Mouse (Mus musculus) limb, embryonic 13.5 days (tissue): Measurements from ENCODE around the gene Tmco4. TPM values are rescaled to one million over a fixed set of nuclear protein-coding genes. Genes with fewer than 3 reads are reported as not detected.

Source experiments
- ATAC-seq: fragments of 200-750 bp; cut with Nextera tagmentation; 2 replicates; pipeline ENCODE4 v1.8.0; 2017; ENCODE audit warnings: low read depth, moderate number of reproducible peaks, moderate TSS enrichment; ENCODE audit not compliant: low FRiP score
- H3K27ac ChIP-seq: fragments of 300-500 bp; sonication (generic); 2 replicates; pipeline ENCODE4 v1.5.1; 2015; ENCODE audit warnings: inconsistent platforms, mild to moderate bottlenecking, moderate library complexity
- H3K27me3 ChIP-seq: fragments of 300-500 bp; sonication (generic); 2 replicates; pipeline ENCODE4 v1.6.1; 2015; ENCODE audit warnings: mild to moderate bottlenecking, inconsistent platforms
- H3K36me3 ChIP-seq: fragments of 300-500 bp; sonication (generic); 2 replicates; pipeline ENCODE4 v1.6.1; 2015; ENCODE audit warnings: inconsistent platforms, mild to moderate bottlenecking, moderate library complexity
- H3K4me1 ChIP-seq: fragments of 300-500 bp; sonication (generic); 2 replicates; pipeline ENCODE4 v1.6.1; 2015; ENCODE audit warnings: inconsistent platforms
- H3K4me2 ChIP-seq: fragments of 300-500 bp; sonication (generic); replicated peaks from 2 replicates; pipeline ENCODE4 v1.6.1; 2015; ENCODE audit warnings: inconsistent platforms, mild to moderate bottlenecking, moderate library complexity
- H3K4me3 ChIP-seq: fragments of 300-500 bp; sonication (generic); 2 replicates; pipeline ENCODE4 v1.5.1; 2015; ENCODE audit warnings: moderate library complexity, mild to moderate bottlenecking, inconsistent platforms
- H3K9ac ChIP-seq: fragments of 300-500 bp; sonication (generic); 2 replicates; pipeline ENCODE4 v1.6.1; 2015; ENCODE audit warnings: mild to moderate bottlenecking, inconsistent platforms
- H3K9me3 ChIP-seq: fragments of 300-500 bp; sonication (generic); 2 replicates; pipeline ENCODE4 v1.6.1; 2016; ENCODE audit warnings: inconsistent platforms
- WGBS: fragments of 180-500 bp; shearing (Covaris S2); methylation state at CpG from one replicate; pipeline ENCODE4 v1.1.7; 2015; 5-methylcytosine and 5-hydroxymethylcytosine counted together
- polyA plus RNA-seq: library from polyadenylated mRNA; unstranded; fragments of >200 nt; fragmentation: Nextera tagmentation; extraction: Ambion mirVana; gene quantifications from 2 replicates; pipeline ENCODE4 v1.2.1, GENCODE M21; 2015

Tmco4 gene
- 3.4 and 3.7 TPM in 2 replicates for polyA plus RNA-seq

GRCm38 (mm10) chr4:138972827-138973718, at the start of gene Tmco4:
TSS of gene Tmco4 (plus strand) at chr4:138972888.
- H3K9me3 ChIP-seq: no peaks in the 10 kb centered on the region
- H3K9ac ChIP-seq: peak within 1 kb of the TSS; percentile 79
- H3K27ac ChIP-seq: peak within 1 kb of the TSS; percentile 73
- no peaks in the 10 kb centered on the region for H3K27me3 ChIP-seq
- peak within 1 kb of the TSS; percentile 62 for H3K4me3 ChIP-seq
- ATAC-seq: peak; percentile 77
- H3K4me1 ChIP-seq: peaks cover 17% of the 10 kb centered on the region
- H3K36me3 ChIP-seq: no peaks in the 10 kb centered on the region
- WGBS: 1% methylated on average over 48 of the region's 60 CpGs
- H3K4me2 ChIP-seq: peak within 1 kb of the TSS; percentile 94

- no peak for ATAC-seq
- no peaks in the 10 kb centered on the region for H3K9me3 ChIP-seq
- no peaks in the 10 kb centered on the region for H3K36me3 ChIP-seq
- no peak overlapping the region for H3K4me3 ChIP-seq
- peaks cover 13% of the 10 kb centered on the region; the same call in 1 of the 2 replicates for H3K27me3 ChIP-seq
- no peak overlapping the region for H3K9ac ChIP-seq
- no peak overlapping the region for H3K27ac ChIP-seq
- 78% methylated on average over 2 of the region's 2 CpGs for WGBS
- no peaks in the 10 kb centered on the region for H3K4me1 ChIP-seq
- H3K4me2 ChIP-seq: no peak overlapping the region
Measured at GRCm38 (mm10) chr4:138925561-138925960, 47.1 kb upstream of the Tmco4 start.

- Histone ChIP-seq H3K9ac (no peak overlapping the region), H3K36me3 (no peaks in the 10 kb centered on the region), H3K4me3 (no peak overlapping the region), H3K4me2 (no peak overlapping the region), H3K9me3 (no peaks in the 10 kb centered on the region), H3K4me1 (no peaks in the 10 kb centered on the region), H3K27me3 (no peaks in the 10 kb centered on the region), H3K27ac (no peak overlapping the region)
- 76% methylated on average over 3 of the region's 3 CpGs for WGBS
- no peak for ATAC-seq
Measured at GRCm38 (mm10) chr4:138933862-138934261, 38.8 kb upstream of the Tmco4 start.

- no peaks in the 10 kb centered on the region for H3K4me1 ChIP-seq
- H3K4me2 ChIP-seq: no peak overlapping the region
- no peaks in the 10 kb centered on the region for H3K36me3 ChIP-seq
- 81% methylated on average over 11 of the region's 11 CpGs for WGBS
- no peak overlapping the region for H3K27ac ChIP-seq
- no peaks in the 10 kb centered on the region for H3K9me3 ChIP-seq
- no peak overlapping the region for H3K9ac ChIP-seq
- H3K27me3 ChIP-seq: no peaks in the 10 kb centered on the region
- ATAC-seq: no peak
- H3K4me3 ChIP-seq: no peak overlapping the region
Measured at GRCm38 (mm10) chr4:138934456-138935145, 38.1 kb upstream of the Tmco4 start.

- 77% methylated on average over 10 of the region's 10 CpGs for WGBS
- no peak for ATAC-seq
Measured at GRCm38 (mm10) chr4:138938495-138939269, 34.0 kb upstream of the Tmco4 start.

GRCm38 (mm10) chr4:138939481-138939880, 33.2 kb upstream of the Tmco4 start:
- H3K9me3 ChIP-seq: no peaks in the 10 kb centered on the region
- no peaks in the 10 kb centered on the region for H3K36me3 ChIP-seq
- ATAC-seq: no peak
- H3K4me3 ChIP-seq: no peak overlapping the region
- no peaks in the 10 kb centered on the region for H3K27me3 ChIP-seq
- no peak overlapping the region for H3K4me2 ChIP-seq
- H3K27ac ChIP-seq: no peak overlapping the region
- 84% methylated on average over 4 of the region's 4 CpGs for WGBS
- no peak overlapping the region for H3K9ac ChIP-seq
- peaks cover 21% of the 10 kb centered on the region for H3K4me1 ChIP-seq

More at GRCm38 (mm10) chr4:138938495-138939269, 34.0 kb upstream of the Tmco4 start:
- Histone ChIP-seq H3K4me2 (no peak overlapping the region), H3K36me3 (no peaks in the 10 kb centered on the region), H3K9me3 (no peaks in the 10 kb centered on the region), H3K4me3 (no peak overlapping the region), H3K9ac (no peak overlapping the region), H3K27ac (no peak overlapping the region), H3K27me3 (no peaks in the 10 kb centered on the region), H3K4me1 (peaks cover 21% of the 10 kb centered on the region)

GRCm38 (mm10) chr4:138941401-138941800, 31.3 kb upstream of the Tmco4 start:
- Histone ChIP-seq H3K9ac (no peak overlapping the region), H3K27ac (peak overlapping the region; percentile 72), H3K4me1 (peaks cover 21% of the 10 kb centered on the region), H3K4me3 (no peak overlapping the region), H3K9me3 (no peaks in the 10 kb centered on the region), H3K4me2 (peak overlapping the region; percentile 37), H3K27me3 (no peaks in the 10 kb centered on the region), H3K36me3 (no peaks in the 10 kb centered on the region)
- ATAC-seq: peak; percentile 38; the same call in 1 of the 2 replicates
- WGBS: 23% methylated on average over 7 of the region's 7 CpGs

GRCm38 (mm10) chr4:138941966-138942365, 30.7 kb upstream of the Tmco4 start:
- Histone ChIP-seq H3K27ac (peak overlapping the region; percentile 72), H3K9ac (no peak overlapping the region), H3K36me3 (no peaks in the 10 kb centered on the region), H3K27me3 (no peaks in the 10 kb centered on the region), H3K4me1 (peaks cover 21% of the 10 kb centered on the region), H3K4me2 (peak overlapping the region; percentile 37), H3K9me3 (no peaks in the 10 kb centered on the region), H3K4me3 (no peak overlapping the region)
- WGBS: 14% methylated on average over 6 of the region's 6 CpGs
- ATAC-seq: peak; percentile 76

- Histone ChIP-seq H3K4me3 (no peak overlapping the region), H3K36me3 (no peaks in the 10 kb centered on the region), H3K27ac (no peak overlapping the region), H3K4me1 (peaks cover 21% of the 10 kb centered on the region), H3K9me3 (no peaks in the 10 kb centered on the region), H3K27me3 (no peaks in the 10 kb centered on the region), H3K9ac (no peak overlapping the region), H3K4me2 (peak overlapping the region; percentile 31)
- no peak for ATAC-seq
- WGBS: 29% methylated on average over 15 of the region's 15 CpGs
Measured at GRCm38 (mm10) chr4:138943730-138944129, 29.0 kb upstream of the Tmco4 start.

GRCm38 (mm10) chr4:138948257-138948656, 24.4 kb upstream of the Tmco4 start:
- WGBS: 90% methylated on average over 2 of the region's 2 CpGs
- ATAC-seq: no peak
- Histone ChIP-seq H3K27ac (no peak overlapping the region), H3K4me3 (no peak overlapping the region), H3K4me2 (no peak overlapping the region), H3K36me3 (no peaks in the 10 kb centered on the region), H3K9me3 (0 out of 2 replicates have a peak, but pooled peaks cover 3% of the 10 kb centered on the region), H3K9ac (no peak overlapping the region), H3K4me1 (no peaks in the 10 kb centered on the region), H3K27me3 (no peaks in the 10 kb centered on the region)

GRCm38 (mm10) chr4:138958612-138959011, 14.1 kb upstream of the Tmco4 start:
- Histone ChIP-seq H3K9ac (no peak overlapping the region), H3K4me3 (no peak overlapping the region), H3K36me3 (no peaks in the 10 kb centered on the region), H3K4me2 (no peak overlapping the region), H3K27ac (no peak overlapping the region), H3K9me3 (no peaks in the 10 kb centered on the region), H3K27me3 (0 out of 2 replicates have a peak, but pooled peaks cover 7% of the 10 kb centered on the region), H3K4me1 (no peaks in the 10 kb centered on the region)
- WGBS: 84% methylated on average over 9 of the region's 9 CpGs
- ATAC-seq: no peak
